Mouse (Mus musculus): ENCODE data around the gene Tmem201. TPM values are rescaled to one million over a fixed set of nuclear protein-coding genes. Genes with fewer than 3 reads are reported as not detected.
A peak's percentile ranks its signal among the peaks of the same experiment; 100 is the strongest.

The Tmem201 gene
- polyA plus RNA-seq, 1 experiment from 2014 or later, result 39.2 TPM

DNA sequence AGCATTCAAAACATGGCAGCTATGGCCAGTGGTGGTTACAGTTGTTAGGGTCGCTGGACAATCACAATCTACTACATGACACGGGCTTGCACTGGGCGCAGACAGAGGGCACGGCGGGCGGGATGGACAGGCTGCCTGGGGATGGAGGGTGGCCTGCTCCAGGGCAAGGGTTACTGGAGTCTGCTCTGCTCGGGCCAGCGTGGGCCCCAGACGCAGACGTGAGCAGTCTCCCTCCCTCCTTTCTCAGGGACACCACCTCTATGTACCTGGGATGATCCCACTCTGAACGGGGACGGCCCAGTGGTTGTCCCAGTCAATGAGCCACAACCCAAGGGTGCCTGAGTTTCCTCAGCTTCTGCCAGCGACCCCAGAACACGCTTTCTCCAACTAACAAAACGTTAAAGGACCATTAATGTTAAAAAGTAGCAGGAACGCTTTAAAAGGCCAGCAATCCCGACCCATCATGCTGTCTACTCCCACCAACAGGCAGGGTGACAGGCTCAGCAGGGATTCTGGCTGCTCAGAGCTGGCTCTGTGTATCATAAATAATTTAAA, 12.9 kb downstream of the Tmem201 start:
- Histone ChIP-seq H3K4me1 (ENCODE audit: insufficient read depth, low read length) (no peaks in the 10 kb centered on the region), H3K9me3 (ENCODE audit: low read length) (no peaks in the 10 kb centered on the region), H3K4me2 (replicated peaks; ENCODE audit: low read depth, low read length) (no peak overlapping the region), H3K27ac (ENCODE audit: low read length) (no peak overlapping the region), H3K36me3 (ENCODE audit: insufficient read depth, low read length) (peaks cover 64% of the 10 kb centered on the region), H3K4me3 (ENCODE audit: low read length) (no peak overlapping the region), H3K9ac (replicated peaks; ENCODE audit: low read length) (no peak overlapping the region), H3K27me3 (ENCODE audit: insufficient read depth, low read length) (no peaks in the 10 kb centered on the region)
- no peak for ATAC-seq (ENCODE audit: low FRiP score, low TSS enrichment)
- WGBS, result 88% methylated on average over 17 of the region's 17 CpGs

DNA sequence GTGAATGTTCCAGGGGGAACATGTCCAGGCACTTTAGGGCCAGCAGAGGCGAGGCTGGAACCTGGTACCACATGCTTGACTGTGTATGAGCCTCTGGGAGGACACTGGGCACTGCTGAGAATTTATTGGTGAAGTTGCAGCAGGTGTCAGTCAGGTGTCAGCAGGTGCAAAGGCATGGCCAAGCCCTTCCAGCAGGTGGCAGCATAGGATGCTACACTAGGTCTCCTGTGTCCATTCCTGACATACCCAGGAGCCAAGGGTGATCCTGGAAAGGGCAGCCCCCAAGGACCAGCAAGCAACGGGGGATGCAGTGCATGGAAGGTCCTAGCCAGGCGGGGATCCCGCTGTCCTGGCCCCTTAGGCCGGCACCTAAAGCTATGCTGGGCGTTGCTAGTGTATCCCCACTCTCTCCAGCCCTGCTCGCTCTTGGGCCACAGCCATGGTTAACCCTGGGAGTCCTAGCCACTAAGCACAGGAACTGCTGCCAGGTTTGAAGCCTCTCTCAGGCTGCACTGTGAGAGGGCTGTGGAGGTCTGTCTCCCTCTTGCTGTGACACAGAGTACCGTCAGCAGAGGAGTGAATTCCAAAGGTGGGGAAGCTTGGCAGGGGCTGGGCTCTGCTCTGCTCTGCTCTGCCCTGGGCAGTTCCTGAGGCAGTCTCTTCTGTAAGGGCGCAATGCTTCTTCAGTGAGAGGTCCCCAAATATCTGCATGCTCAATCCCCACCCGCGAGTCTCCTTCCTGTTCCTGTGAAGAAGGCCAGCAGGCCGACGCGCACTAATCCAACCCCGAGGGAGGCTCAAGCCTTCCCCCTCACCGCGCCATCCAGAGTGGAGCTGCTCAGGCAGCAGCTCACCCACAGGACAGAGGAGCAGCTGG, 13.8 kb downstream of the Tmem201 start:
- no peak for ATAC-seq (ENCODE audit: low FRiP score, low TSS enrichment)
- H3K27ac ChIP-seq (ENCODE audit: low read length), result no peak overlapping the region
- H3K4me1 ChIP-seq (ENCODE audit: insufficient read depth, low read length), result no peaks in the 10 kb centered on the region
- WGBS, result 75% methylated on average over 17 of the region's 17 CpGs
- no peak overlapping the region for H3K4me2 ChIP-seq (replicated peaks; ENCODE audit: low read depth, low read length)
- no peak overlapping the region for H3K4me3 ChIP-seq (ENCODE audit: low read length)
- peaks cover 64% of the 10 kb centered on the region for H3K36me3 ChIP-seq (ENCODE audit: insufficient read depth, low read length)
- H3K27me3 ChIP-seq (ENCODE audit: insufficient read depth, low read length), result no peaks in the 10 kb centered on the region
- no peaks in the 10 kb centered on the region for H3K9me3 ChIP-seq (ENCODE audit: low read length)
- no peak overlapping the region for H3K9ac ChIP-seq (replicated peaks; ENCODE audit: low read length)

DNA sequence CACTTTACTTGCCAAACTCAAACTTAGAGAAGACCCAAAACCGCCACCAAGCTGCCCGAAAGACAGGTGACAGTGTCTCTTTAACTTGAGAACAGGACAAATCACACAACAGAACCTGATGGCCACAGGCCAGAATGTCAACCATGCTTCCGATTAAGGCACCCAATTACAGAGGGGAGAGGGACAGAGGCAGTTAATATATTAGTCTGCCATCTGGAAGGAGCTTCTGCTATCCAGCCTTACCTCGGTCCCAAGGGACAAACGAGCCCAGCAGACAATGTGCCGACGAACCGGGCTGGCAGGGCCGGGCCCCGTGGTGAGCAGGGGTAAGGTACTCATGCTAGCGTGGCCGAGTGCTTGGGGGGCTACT, 14.8 kb downstream of the Tmem201 start:
- Histone ChIP-seq H3K27ac (ENCODE audit: low read length) (no peak overlapping the region), H3K36me3 (ENCODE audit: insufficient read depth, low read length) (peaks cover 68% of the 10 kb centered on the region), H3K4me2 (replicated peaks; ENCODE audit: low read depth, low read length) (no peak overlapping the region), H3K9ac (replicated peaks; ENCODE audit: low read length) (no peak overlapping the region), H3K4me3 (ENCODE audit: low read length) (no peak overlapping the region), H3K27me3 (ENCODE audit: insufficient read depth, low read length) (no peaks in the 10 kb centered on the region), H3K4me1 (ENCODE audit: insufficient read depth, low read length) (no peaks in the 10 kb centered on the region), H3K9me3 (ENCODE audit: low read length) (no peaks in the 10 kb centered on the region)
- WGBS, result 86% methylated on average over 12 of the region's 12 CpGs
- ATAC-seq (ENCODE audit: low FRiP score, low TSS enrichment), result no peak

DNA sequence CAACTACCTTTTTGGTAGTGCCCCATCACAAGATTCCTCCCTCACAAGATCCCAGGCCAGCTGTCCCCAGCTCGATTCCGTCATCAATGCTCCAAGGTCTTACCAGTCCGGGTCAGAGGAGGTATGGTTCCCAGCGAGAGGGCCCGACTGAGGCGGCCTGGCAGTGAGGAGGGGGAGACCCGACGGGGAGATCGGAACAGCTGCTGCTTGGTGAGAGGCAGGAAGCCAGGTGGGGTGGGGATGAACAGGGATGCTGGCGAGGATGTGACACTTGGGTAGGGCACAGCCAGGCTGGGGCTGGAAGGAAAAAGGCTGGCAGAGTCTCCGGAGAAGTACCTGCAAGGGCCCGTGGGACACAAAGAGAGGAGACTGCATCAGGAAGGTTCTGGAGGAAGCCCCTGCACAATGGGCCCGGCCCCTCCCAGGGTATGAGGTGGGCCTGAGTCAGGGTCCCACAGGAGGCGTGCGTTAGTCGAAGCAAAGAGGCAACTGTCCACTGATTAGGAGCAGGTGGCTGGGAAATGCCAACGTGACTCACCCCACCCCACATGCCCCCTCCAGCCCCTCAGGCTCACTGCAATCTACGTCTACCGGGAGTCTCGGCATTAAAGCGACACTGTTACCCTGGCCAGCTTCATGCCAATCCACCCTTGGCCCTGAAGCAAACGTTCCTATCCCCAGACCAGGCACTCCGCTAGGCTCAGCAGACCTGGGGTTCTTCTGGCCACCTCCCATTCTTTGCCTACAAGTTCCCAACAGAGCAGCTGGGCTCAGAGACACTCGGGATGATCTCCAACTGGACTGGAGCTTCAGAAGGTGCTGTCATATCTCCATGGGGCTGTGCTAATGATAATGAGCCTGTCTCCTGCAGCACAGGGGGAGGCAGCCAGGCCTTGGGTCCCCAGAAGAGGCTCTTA, 15.5 kb downstream of the Tmem201 start:
- Histone ChIP-seq H3K4me3 (ENCODE audit: low read length) (no peak overlapping the region), H3K27me3 (ENCODE audit: insufficient read depth, low read length) (no peaks in the 10 kb centered on the region), H3K27ac (ENCODE audit: low read length) (no peak overlapping the region), H3K36me3 (ENCODE audit: insufficient read depth, low read length) (peaks cover 67% of the 10 kb centered on the region), H3K9me3 (ENCODE audit: low read length) (no peaks in the 10 kb centered on the region), H3K4me1 (ENCODE audit: insufficient read depth, low read length) (no peaks in the 10 kb centered on the region), H3K9ac (replicated peaks; ENCODE audit: low read length) (no peak overlapping the region), H3K4me2 (replicated peaks; ENCODE audit: low read depth, low read length) (no peak overlapping the region)
- no peak for ATAC-seq (ENCODE audit: low FRiP score, low TSS enrichment)
- 89% methylated on average over 24 of the region's 24 CpGs for WGBS

DNA sequence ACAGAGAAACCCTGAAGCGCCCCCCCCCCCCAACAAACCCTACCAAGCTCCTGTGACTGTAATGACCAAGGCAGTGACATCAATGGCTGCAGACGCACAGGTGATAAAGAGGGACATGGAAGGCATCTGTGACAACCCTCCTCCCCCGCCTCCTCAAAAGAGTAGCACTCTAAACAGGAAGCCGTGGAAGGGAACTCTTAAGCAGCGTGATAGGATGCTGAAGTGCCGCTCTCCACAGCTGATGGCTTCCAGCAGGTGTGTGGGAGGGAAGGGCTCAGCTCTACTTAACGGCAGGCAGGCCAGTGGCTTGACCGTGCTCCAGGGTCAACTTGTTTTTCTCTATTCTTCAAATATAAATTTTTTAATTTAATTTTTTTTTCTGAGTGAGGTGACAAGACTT, 16.7 kb downstream of the Tmem201 start:
- H3K27me3 ChIP-seq (ENCODE audit: insufficient read depth, low read length), result no peaks in the 10 kb centered on the region
- no peak overlapping the region for H3K4me2 ChIP-seq (replicated peaks; ENCODE audit: low read depth, low read length)
- ATAC-seq (ENCODE audit: low FRiP score, low TSS enrichment), result no peak
- no peak overlapping the region for H3K4me3 ChIP-seq (ENCODE audit: low read length)
- WGBS, result 57% methylated on average over 8 of the region's 8 CpGs
- H3K36me3 ChIP-seq (ENCODE audit: insufficient read depth, low read length), result peaks cover 67% of the 10 kb centered on the region
- H3K4me1 ChIP-seq (ENCODE audit: insufficient read depth, low read length), result no peaks in the 10 kb centered on the region
- H3K27ac ChIP-seq (ENCODE audit: low read length), result no peak overlapping the region
- H3K9ac ChIP-seq (replicated peaks; ENCODE audit: low read length), result no peak overlapping the region
- no peaks in the 10 kb centered on the region for H3K9me3 ChIP-seq (ENCODE audit: low read length)

DNA sequence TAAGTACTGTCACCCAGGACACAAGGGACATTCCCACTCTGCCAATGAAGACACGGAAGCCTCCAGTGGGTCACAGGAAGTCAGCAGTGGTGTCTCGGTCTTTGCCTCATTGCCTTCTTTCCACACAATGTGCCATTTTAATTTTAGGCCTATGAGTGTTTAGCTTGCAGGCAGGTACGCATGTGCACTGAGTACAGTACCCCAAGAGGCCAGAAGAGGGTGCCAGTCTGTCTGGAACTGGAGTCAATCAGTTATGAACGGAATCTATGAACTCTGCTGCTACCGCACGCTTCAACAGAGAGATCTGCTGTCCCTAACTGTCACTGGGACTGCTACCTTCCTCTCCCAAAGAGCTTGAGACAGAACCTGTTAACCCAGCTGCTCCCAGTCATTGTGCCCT, 18.2 kb downstream of the Tmem201 start:
- 84% methylated on average over 6 of the region's 6 CpGs for WGBS
- Histone ChIP-seq H3K4me3 (ENCODE audit: low read length) (no peak overlapping the region), H3K9me3 (ENCODE audit: low read length) (no peaks in the 10 kb centered on the region), H3K4me2 (replicated peaks; ENCODE audit: low read depth, low read length) (no peak overlapping the region), H3K36me3 (ENCODE audit: insufficient read depth, low read length) (peaks cover 70% of the 10 kb centered on the region), H3K9ac (replicated peaks; ENCODE audit: low read length) (no peak overlapping the region), H3K27ac (ENCODE audit: low read length) (no peak overlapping the region), H3K27me3 (ENCODE audit: insufficient read depth, low read length) (no peaks in the 10 kb centered on the region), H3K4me1 (ENCODE audit: insufficient read depth, low read length) (no peaks in the 10 kb centered on the region)
- no peak for ATAC-seq (ENCODE audit: low FRiP score, low TSS enrichment)

DNA sequence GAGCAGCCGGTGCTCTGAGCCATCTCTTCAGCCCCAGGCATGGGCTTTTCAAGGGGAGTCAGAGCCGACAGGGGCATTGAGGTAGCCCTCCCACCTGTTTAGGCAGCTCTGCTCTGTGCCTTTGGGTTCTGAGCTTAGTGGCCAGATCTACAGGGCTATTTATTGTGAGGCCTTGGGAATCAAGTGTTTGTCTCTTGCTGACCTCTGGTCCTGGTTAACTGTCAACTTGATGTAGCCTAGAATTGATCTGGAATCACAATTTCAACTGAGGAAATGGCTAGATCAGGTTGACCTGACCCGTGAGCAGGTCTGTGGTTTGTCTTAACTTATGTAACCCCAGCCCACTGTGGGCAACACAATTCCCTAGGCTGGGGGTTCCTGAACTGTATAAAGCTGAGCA, 23.3 kb downstream of the Tmem201 start:
- no peak overlapping the region for H3K9ac ChIP-seq (replicated peaks; ENCODE audit: low read length)
- no peak overlapping the region for H3K4me2 ChIP-seq (replicated peaks; ENCODE audit: low read depth, low read length)
- no peaks in the 10 kb centered on the region for H3K4me1 ChIP-seq (ENCODE audit: insufficient read depth, low read length)
- no peaks in the 10 kb centered on the region for H3K9me3 ChIP-seq (ENCODE audit: low read length)
- no peak for ATAC-seq (ENCODE audit: low FRiP score, low TSS enrichment)
- no peaks in the 10 kb centered on the region for H3K27me3 ChIP-seq (ENCODE audit: insufficient read depth, low read length)
- H3K27ac ChIP-seq (ENCODE audit: low read length), result no peak overlapping the region
- 79% methylated on average over 3 of the region's 3 CpGs for WGBS
- H3K36me3 ChIP-seq (ENCODE audit: insufficient read depth, low read length), result peaks cover 45% of the 10 kb centered on the region
- no peak overlapping the region for H3K4me3 ChIP-seq (ENCODE audit: low read length)

DNA sequence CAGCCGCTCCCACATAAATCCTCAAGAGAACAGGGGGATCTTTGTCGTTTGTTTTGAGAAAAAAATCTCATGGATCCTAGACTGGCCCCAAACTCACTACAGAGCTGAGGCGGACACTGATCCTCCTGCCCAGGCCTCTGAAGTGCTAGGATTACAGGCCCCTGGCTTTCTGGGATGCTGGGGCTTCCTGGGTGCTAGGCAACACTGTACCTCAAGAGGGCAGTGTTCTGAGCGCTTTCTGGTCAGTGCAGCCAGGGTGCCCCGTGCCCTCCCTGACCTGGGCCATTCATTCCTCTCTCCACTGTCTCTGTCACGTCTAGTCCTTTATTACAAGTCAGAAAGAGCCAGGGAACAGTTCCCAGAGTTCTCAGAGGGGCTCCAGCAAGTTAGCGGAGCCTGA, 25.9 kb downstream of the Tmem201 start:
- Histone ChIP-seq H3K9me3 (ENCODE audit: low read length) (no peaks in the 10 kb centered on the region), H3K27ac (ENCODE audit: low read length) (no peak overlapping the region), H3K4me1 (ENCODE audit: insufficient read depth, low read length) (no peaks in the 10 kb centered on the region), H3K36me3 (ENCODE audit: insufficient read depth, low read length) (peaks cover 21% of the 10 kb centered on the region), H3K9ac (replicated peaks; ENCODE audit: low read length) (no peak overlapping the region), H3K4me2 (replicated peaks; ENCODE audit: low read depth, low read length) (no peak overlapping the region), H3K27me3 (ENCODE audit: insufficient read depth, low read length) (no peaks in the 10 kb centered on the region), H3K4me3 (ENCODE audit: low read length) (no peak overlapping the region)
- WGBS, result 20% methylated on average over 7 of the region's 7 CpGs
- peak; percentile 35; the same call in 1 of the 2 replicates for ATAC-seq (ENCODE audit: low FRiP score, low TSS enrichment)

DNA sequence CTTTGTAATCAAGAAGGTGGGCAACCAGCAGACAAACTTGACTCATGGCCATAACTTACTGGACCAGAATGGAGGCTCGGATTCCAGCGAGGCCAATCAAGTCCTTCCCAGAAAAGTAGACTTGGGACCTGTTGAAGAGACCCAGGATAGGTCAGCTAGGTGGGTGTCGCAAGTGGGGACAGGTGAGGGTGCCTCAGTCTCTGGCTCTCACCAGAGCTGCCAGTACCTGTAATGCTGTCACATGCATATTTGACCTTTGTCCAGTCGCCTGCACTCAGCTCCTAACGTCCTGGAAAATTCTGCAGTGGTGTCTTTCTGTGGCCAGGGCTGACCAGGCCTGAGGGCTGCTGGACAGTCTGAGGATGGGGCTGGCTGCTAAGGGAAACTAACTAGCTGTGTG, 26.4 kb downstream of the Tmem201 start:
- peak; percentile 21; the same call in 1 of the 2 replicates for ATAC-seq (ENCODE audit: low FRiP score, low TSS enrichment)
- 80% methylated on average over 5 of the region's 5 CpGs for WGBS
- H3K4me3 ChIP-seq (ENCODE audit: low read length), result no peak overlapping the region
- no peaks in the 10 kb centered on the region for H3K4me1 ChIP-seq (ENCODE audit: insufficient read depth, low read length)
- no peaks in the 10 kb centered on the region for H3K9me3 ChIP-seq (ENCODE audit: low read length)
- H3K4me2 ChIP-seq (replicated peaks; ENCODE audit: low read depth, low read length), result no peak overlapping the region
- peaks cover 16% of the 10 kb centered on the region for H3K36me3 ChIP-seq (ENCODE audit: insufficient read depth, low read length)
- H3K27me3 ChIP-seq (ENCODE audit: insufficient read depth, low read length), result no peaks in the 10 kb centered on the region
- no peak overlapping the region for H3K27ac ChIP-seq (ENCODE audit: low read length)
- no peak overlapping the region for H3K9ac ChIP-seq (replicated peaks; ENCODE audit: low read length)
